Mouse (Mus musculus) ES-Bruce4 (cell line): Measurements from ENCODE around the gene Zbed4.

ENCODE experiments used
- CTCF ChIP-seq: IDR thresholded peaks from one replicate; pipeline ENCODE4 v1.8.1; 2011; ENCODE audit warnings: low read depth, low read length
- EP300 ChIP-seq: IDR thresholded peaks from 2 replicates; pipeline ENCODE4 v1.6.1; 2011; ENCODE audit warnings: low read depth, low read length; ENCODE audit not compliant: insufficient read depth
- POLR2A ChIP-seq: IDR thresholded peaks from one replicate; pipeline ENCODE4 v1.8.1; 2011; ENCODE audit warnings: low read length; ENCODE audit not compliant: insufficient read depth

DNA sequence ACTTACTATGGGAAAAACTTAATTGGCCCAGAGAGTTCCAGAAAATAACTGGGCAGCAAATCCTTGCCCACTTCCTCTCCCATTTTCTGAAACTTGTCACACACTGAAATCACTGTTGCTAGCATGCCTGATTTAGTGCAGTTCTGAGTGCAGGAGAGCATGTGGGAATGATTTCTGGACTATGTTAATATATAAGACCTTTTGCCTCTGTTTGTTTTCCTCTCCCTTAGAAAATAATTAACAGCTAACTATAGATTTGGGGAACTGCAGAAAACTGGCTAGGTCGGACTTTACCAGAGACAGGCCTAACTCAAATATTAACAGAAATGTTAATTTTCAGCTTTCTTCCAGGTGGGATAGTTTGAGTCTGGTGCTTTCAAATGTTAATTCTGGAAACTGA lies 17.1 kb downstream of the Zbed4 start:
- TF ChIP-seq CTCF: no peak
- no peak for TF ChIP-seq POLR2A
- TF ChIP-seq EP300: no peak
